Comparison of ENCODE assay signal across 12 mouse cellular contexts in the genomic region with DNA sequence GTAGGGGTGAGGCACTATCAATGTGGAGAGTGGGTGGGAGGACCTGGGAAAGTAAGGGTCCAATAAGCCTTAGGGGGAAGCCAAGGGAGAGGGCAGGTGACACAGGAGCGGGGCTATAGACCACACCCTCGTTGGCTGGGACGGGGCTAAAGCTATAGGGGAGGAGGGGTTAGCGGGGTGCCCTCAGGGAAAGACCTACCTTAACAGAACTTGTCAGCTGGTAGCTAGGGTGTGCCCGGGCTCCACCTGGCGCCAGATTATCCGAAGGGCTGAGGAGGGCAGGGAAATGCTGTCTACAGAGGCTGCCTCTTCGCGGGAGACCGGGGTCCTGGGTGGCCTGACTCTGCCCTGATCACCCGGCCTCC. TPM values are rescaled to one million over a fixed set of nuclear protein-coding genes. Genes with fewer than 3 reads are reported as not detected.
DNase-seq lines count a peak whose midpoint lies in the region; ATAC-seq and TF ChIP-seq lines count a peak whose summit lies in the region.
"Had no signal": no experiment of that assay in that cellular context is flagged by ENCODE, and none has a peak within 500 bp of the region (broad histone marks: within the 10 kb centered on the region; RNA-seq: fewer than 3 reads in every experiment).

No protein-coding gene starts in this region.

- no peaks in the 10 kb centered on the region for H3K9me3 ChIP-seq in heart, embryonic 10.5 days
- H3K9me3 ChIP-seq in midbrain, embryonic 10.5 days (replicated peaks) = no peaks in the 10 kb centered on the region
- H3K9me3 ChIP-seq in midbrain, embryonic 14.5 days (ENCODE audit: control insufficient read depth, low read length) = no peaks in the 10 kb centered on the region
- H3K9me3 ChIP-seq in limb, embryonic 13.5 days = no peaks in the 10 kb centered on the region

- TF ChIP-seq POLR2A in thymus, adult 2 months (IDR thresholded peaks at IDR 0.05; ENCODE audit: control insufficient read depth, extremely low read depth, insufficient read depth, low read length, poor library complexity) = no peak

- DNase-seq in heart, embryonic 10.5 days (ENCODE audit: low spot score) = no peak
- DNase-seq in heart, postnatal 4 days = no peak
- DNase-seq in midbrain, embryonic 10.5 days (ENCODE audit: low spot score) = no peak
- no peak for DNase-seq in midbrain, embryonic 14.5 days
- DNase-seq in thymus, adult 2 months = no peak
- no peak for DNase-seq in cerebellum, adult 9-10 months
- DNase-seq: cerebellum, adult 8-10 months; gastrocnemius, adult 2 months had no signal

- WGBS in heart, embryonic 10.5 days = 7% methylated on average over 11 of the region's 11 CpGs
- WGBS in midbrain, embryonic 10.5 days = 7% methylated on average over 11 of the region's 11 CpGs
- WGBS in midbrain, embryonic 14.5 days = 13% methylated on average over 11 of the region's 11 CpGs
- 10% methylated on average over 11 of the region's 11 CpGs for WGBS in limb, embryonic 13.5 days
- 18% methylated on average over 11 of the region's 11 CpGs for WGBS in thymus, adult 2 months

- peak overlapping the region; percentile 62 for H3K4me3 ChIP-seq in heart, embryonic 10.5 days
- H3K4me3 ChIP-seq in midbrain, embryonic 10.5 days = peak overlapping the region; percentile 45; the same call in 1 of the 2 replicates
- H3K4me3 ChIP-seq in midbrain, embryonic 14.5 days (replicated peaks; ENCODE audit: low read depth, low read length) = no peak overlapping the region
- peak overlapping the region; percentile 51 for H3K4me3 ChIP-seq in limb, embryonic 13.5 days
- no peak overlapping the region for H3K4me3 ChIP-seq in thymus, adult 2 months (ENCODE audit: control insufficient read depth, insufficient read depth, low read length)

- H3K36me3 ChIP-seq in heart, embryonic 10.5 days = no peaks in the 10 kb centered on the region
- H3K36me3 ChIP-seq in midbrain, embryonic 10.5 days = no peaks in the 10 kb centered on the region
- H3K36me3 ChIP-seq in midbrain, embryonic 14.5 days (ENCODE audit: control insufficient read depth, insufficient read depth, low read length) = no peaks in the 10 kb centered on the region
- peaks cover 16% of the 10 kb centered on the region for H3K36me3 ChIP-seq in limb, embryonic 13.5 days
- H3K36me3 ChIP-seq in thymus, adult 2 months (ENCODE audit: control insufficient read depth, insufficient read depth, low read length) = no peaks in the 10 kb centered on the region

- no peak for ATAC-seq in midbrain, embryonic 14.5 days (ENCODE audit: low FRiP score, low TSS enrichment)
- no peak for ATAC-seq in limb, embryonic 13.5 days (ENCODE audit: low FRiP score, low read depth)
- ATAC-seq in megakaryocyte, adult 5-6 weeks (ENCODE audit: poor library complexity, severe bottlenecking) = no peak
- ATAC-seq: activated CD4-positive, CD25-positive, alpha-beta regulatory T cell, adult 4 months had no signal

- H3K27ac ChIP-seq in heart, embryonic 10.5 days = no peak overlapping the region
- no peak overlapping the region for H3K27ac ChIP-seq in midbrain, embryonic 10.5 days (replicated peaks)
- no peak overlapping the region for H3K27ac ChIP-seq in midbrain, embryonic 14.5 days (replicated peaks; ENCODE audit: low read depth, low read length)
- H3K27ac ChIP-seq in limb, embryonic 13.5 days = no peak overlapping the region
- H3K27ac ChIP-seq in thymus, adult 2 months (ENCODE audit: control insufficient read depth, insufficient read depth, low read length) = no peak overlapping the region
- H3K27ac ChIP-seq: gastrocnemius, adult 2 months; macrophage had no signal

- H3K27me3 ChIP-seq in heart, embryonic 10.5 days (ENCODE audit: insufficient read depth, poor library complexity, severe bottlenecking) = peaks cover 81% of the 10 kb centered on the region
- H3K27me3 ChIP-seq in midbrain, embryonic 10.5 days (ENCODE audit: low read depth, poor library complexity, severe bottlenecking) = peaks cover 83% of the 10 kb centered on the region
- H3K27me3 ChIP-seq in midbrain, embryonic 14.5 days (ENCODE audit: control insufficient read depth, insufficient read depth, low read length) = peaks cover 47% of the 10 kb centered on the region
- peaks cover 77% of the 10 kb centered on the region for H3K27me3 ChIP-seq in limb, embryonic 13.5 days
- peaks cover 6% of the 10 kb centered on the region; the same call in 1 of the 2 replicates for H3K27me3 ChIP-seq in thymus, adult 2 months (ENCODE audit: control insufficient read depth, insufficient read depth, low read length)

- H3K9ac ChIP-seq in midbrain, embryonic 14.5 days (replicated peaks; ENCODE audit: low read length) = no peak overlapping the region
- H3K9ac ChIP-seq in limb, embryonic 13.5 days = no peak overlapping the region

- H3K4me1 ChIP-seq in heart, embryonic 10.5 days = peaks cover 43% of the 10 kb centered on the region
- H3K4me1 ChIP-seq in midbrain, embryonic 10.5 days = peaks cover 54% of the 10 kb centered on the region
- H3K4me1 ChIP-seq in midbrain, embryonic 14.5 days (ENCODE audit: control insufficient read depth, insufficient read depth, low read length) = peaks cover 29% of the 10 kb centered on the region
- H3K4me1 ChIP-seq in limb, embryonic 13.5 days = peaks cover 46% of the 10 kb centered on the region
- no peaks in the 10 kb centered on the region for H3K4me1 ChIP-seq in thymus, adult 2 months (replicated peaks; ENCODE audit: control insufficient read depth, insufficient read depth, low read length)

- TF ChIP-seq CTCF in thymus, adult 2 months (IDR thresholded peaks at IDR 0.05; ENCODE audit: borderline replicate concordance, control insufficient read depth, extremely low read depth, insufficient read depth, low read length, poor library complexity) = no peak

- no peak overlapping the region; the same call in 1 of the 2 replicates for H3K4me2 ChIP-seq in midbrain, embryonic 14.5 days (ENCODE audit: low read length)
- peak overlapping the region; percentile 71 for H3K4me2 ChIP-seq in limb, embryonic 13.5 days (replicated peaks)

RNA-seq across cellular contexts. Expression of gene Arhgef19, which starts 9.3 kb away (rescaled TPM):
- polyA plus RNA-seq in heart, embryonic 10.5 days (2016; fragmentation: Nextera tagmentation; extraction: Ambion mirVana) = 1.2 and 3.7 TPM in 2 replicates
- 1 to 10 TPM; 4.6 to 5.1 TPM for total RNA-seq in heart, postnatal 4 days (2021)
- 0.64 and 1.4 TPM in 2 replicates for polyA plus RNA-seq in midbrain, embryonic 10.5 days (2016; fragmentation: Nextera tagmentation; extraction: Ambion mirVana)
- polyA plus RNA-seq in midbrain, embryonic 14.5 days (2014; fragmentation: Nextera tagmentation; extraction: Ambion mirVana) = 0.84 and 0.89 TPM in 2 replicates
- polyA plus RNA-seq in limb, embryonic 13.5 days (2015; fragmentation: Nextera tagmentation; extraction: Ambion mirVana) = 8.1 and 10.9 TPM in 2 replicates
- polyA plus RNA-seq in thymus, adult 2 months (2012; rRNA removed) = 2.6 and 2.8 TPM in 2 replicates
- total RNA-seq in megakaryocyte, adult 5-6 weeks (2015) = not detected in 2 replicates
- total RNA-seq in megakaryocyte, adult 5-6 weeks (2017) = not detected in 2 replicates
- polyA plus RNA-seq: activated CD4-positive, CD25-positive, alpha-beta regulatory T cell, adult 4 months; macrophage had no signal

RNA-seq across cellular contexts. Expression of gene Rsg1, which starts 34.8 kb away (rescaled TPM):
- polyA plus RNA-seq in heart, embryonic 10.5 days (2016; fragmentation: Nextera tagmentation; extraction: Ambion mirVana) = 2.6 and 4.0 TPM in 2 replicates
- 1 to 10 TPM in 1 of 2 experiments, under 1 TPM in 1; 0.72 to 1.7 TPM for total RNA-seq in heart, postnatal 4 days (2021)
- polyA plus RNA-seq in midbrain, embryonic 10.5 days (2016; fragmentation: Nextera tagmentation; extraction: Ambion mirVana) = 7.4 and 7.5 TPM in 2 replicates
- 5.7 and 7.8 TPM in 2 replicates for polyA plus RNA-seq in midbrain, embryonic 14.5 days (2014; fragmentation: Nextera tagmentation; extraction: Ambion mirVana)
- 6.1 and 8.4 TPM in 2 replicates for polyA plus RNA-seq in limb, embryonic 13.5 days (2015; fragmentation: Nextera tagmentation; extraction: Ambion mirVana)
- polyA plus RNA-seq in thymus, adult 2 months (2012; rRNA removed) = 3.5 and 3.6 TPM in 2 replicates
- total RNA-seq in megakaryocyte, adult 5-6 weeks (2015) = not detected in 2 replicates
- 0.77 and 0.95 TPM in 2 replicates for total RNA-seq in megakaryocyte, adult 5-6 weeks (2017)
- total RNA-seq: gastrocnemius, adult 2 months had no signal
- polyA plus RNA-seq: macrophage had no signal

RNA-seq across cellular contexts. Expression of gene Epha2, which starts 52.4 kb away (rescaled TPM):
- polyA plus RNA-seq in heart, embryonic 10.5 days (2016; fragmentation: Nextera tagmentation; extraction: Ambion mirVana) = 5.2 and 6.3 TPM in 2 replicates
- total RNA-seq in heart, postnatal 4 days (2021) = 10 to 100 TPM; 10.1 to 10.9 TPM
- polyA plus RNA-seq in midbrain, embryonic 10.5 days (2016; fragmentation: Nextera tagmentation; extraction: Ambion mirVana) = 3.6 and 3.7 TPM in 2 replicates
- polyA plus RNA-seq in midbrain, embryonic 14.5 days (2014; fragmentation: Nextera tagmentation; extraction: Ambion mirVana) = 1.2 and 1.7 TPM in 2 replicates
- polyA plus RNA-seq in limb, embryonic 13.5 days (2015; fragmentation: Nextera tagmentation; extraction: Ambion mirVana) = 2.6 and 3.9 TPM in 2 replicates
- 3.6 and 3.9 TPM in 2 replicates for polyA plus RNA-seq in thymus, adult 2 months (2012; rRNA removed)
- 1.1 TPM in 2 replicates for total RNA-seq in megakaryocyte, adult 5-6 weeks (2015)
- 1.3 and 2.1 TPM in 2 replicates for total RNA-seq in megakaryocyte, adult 5-6 weeks (2017)
- polyA plus RNA-seq: activated CD4-positive, CD25-positive, alpha-beta regulatory T cell, adult 4 months had no signal

Comparison
In these comparisons a context has a peak if more than half of its experiments do, and no peak if none do; other contexts are left out.
1. H3K4me3 ChIP-seq: peak in heart, embryonic 10.5 days (single experiment), midbrain, embryonic 10.5 days (single experiment) and limb, embryonic 13.5 days (single experiment); none in midbrain, embryonic 14.5 days (single experiment) and thymus, adult 2 months (single experiment).